Mouse (Mus musculus): Measurements from ENCODE around the gene Ttyh1.

Ttyh1 gene

DNA sequence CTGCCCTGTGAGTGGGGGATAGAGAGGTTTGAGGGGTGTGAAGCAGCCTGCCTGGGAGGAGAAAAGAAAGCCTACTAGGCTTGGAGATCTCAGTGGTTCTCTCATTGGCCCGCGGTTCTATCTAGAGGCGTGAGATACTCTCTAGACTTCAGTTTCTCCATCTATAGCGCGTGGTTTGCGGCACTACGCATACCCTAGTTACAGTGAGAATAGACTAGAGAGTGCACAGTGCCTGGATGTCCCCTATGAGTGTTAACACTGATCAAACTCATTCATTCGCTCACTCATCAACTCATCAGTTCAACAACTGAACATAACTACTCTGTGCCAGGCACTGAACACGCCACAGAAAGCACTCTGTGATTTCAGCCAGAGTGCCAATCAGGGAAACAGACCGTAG is 3.6 kb downstream of the Ttyh1 start:
- no peak for DNase-seq (ENCODE audit: low spot score in 2 of 2)

DNA sequence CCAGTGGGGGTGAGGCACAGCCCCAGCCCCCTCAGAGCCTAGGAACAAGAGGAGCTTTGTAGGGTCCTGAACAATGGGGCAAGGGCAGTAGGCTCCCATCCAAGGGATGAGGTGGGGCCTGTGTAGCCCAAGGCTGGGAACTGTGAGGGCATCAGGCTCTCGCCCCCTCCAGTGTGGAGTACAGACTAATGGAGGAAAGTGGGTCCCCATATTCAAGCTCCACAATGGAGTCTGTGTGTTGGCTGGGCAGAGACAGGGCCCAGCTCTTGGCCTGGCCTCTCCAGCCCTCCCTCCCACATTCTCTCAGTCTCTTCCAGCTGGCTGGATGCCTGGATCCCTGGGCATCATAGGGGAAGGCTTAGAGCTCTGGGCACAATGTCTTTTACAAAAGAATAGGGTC is 4.5 kb downstream of the Ttyh1 start:
- DNase-seq (ENCODE audit: low spot score in 2 of 2), result peak; percentile 84 to 88

DNA sequence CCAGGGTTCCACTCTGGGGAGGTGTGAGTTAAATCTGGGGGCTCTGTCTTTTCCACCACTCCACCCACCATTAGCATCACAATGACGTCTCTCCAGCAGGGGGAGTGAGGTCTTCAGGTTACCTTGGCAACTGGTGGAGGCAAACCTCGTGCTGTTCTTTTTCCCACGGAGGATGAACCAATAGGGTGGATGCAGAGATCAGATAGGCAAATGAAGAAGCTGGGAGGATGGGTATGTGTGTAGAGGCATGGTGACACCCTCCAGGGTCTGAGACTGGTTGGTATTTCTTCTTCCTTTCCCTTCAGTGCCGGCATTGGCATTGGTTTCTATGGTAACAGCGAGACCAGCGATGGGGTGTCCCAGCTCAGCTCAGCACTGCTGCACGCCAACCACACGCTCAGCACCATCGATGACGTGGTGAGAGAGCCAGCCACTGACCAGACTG is 5.1 kb downstream of the Ttyh1 start:
- DNase-seq (ENCODE audit: low spot score in 2 of 2), result peak; percentile 92

DNA sequence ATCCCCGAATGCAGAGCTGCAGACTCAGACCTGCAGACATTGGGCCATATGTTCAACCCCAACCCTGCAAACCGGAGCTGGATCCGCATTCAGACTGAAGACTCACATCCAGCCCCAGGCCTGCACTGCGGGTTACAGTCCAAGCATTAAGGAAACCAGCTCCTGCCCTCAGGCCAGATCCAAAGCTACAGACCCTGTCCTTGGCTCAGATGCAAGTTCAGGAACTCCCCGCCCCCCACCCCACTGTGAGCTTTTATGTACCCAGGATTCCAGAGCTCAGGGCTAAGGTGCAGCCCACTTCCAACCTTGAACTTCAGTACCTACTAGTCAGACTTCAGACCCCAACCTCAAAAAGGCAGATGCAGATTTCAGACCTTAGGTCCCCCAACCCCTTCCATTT is 5.6 kb downstream of the Ttyh1 start:
- DNase-seq (ENCODE audit: low spot score in 2 of 2), result no peak

DNA sequence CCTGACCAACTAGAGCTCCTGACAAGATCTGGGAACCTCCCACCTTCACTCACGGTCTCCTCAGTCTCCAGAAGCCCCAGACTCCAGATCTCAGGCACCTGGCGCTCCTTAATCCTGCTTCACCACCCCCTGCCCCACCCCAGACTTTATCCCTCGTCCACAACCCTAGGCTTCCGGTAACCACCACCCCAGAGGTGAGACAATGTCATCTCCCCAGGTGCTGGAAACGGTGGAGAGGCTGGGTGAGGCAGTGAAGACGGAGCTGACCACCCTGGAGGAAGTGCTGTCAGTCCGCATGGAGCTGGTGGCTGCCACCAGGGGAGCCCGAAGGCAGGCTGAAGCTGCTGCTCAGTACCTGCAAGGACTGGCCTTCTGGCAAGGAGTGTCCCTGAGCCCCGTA is 6.1 kb downstream of the Ttyh1 start:
- DNase-seq (ENCODE audit: low spot score in 2 of 2), result no peak

DNA sequence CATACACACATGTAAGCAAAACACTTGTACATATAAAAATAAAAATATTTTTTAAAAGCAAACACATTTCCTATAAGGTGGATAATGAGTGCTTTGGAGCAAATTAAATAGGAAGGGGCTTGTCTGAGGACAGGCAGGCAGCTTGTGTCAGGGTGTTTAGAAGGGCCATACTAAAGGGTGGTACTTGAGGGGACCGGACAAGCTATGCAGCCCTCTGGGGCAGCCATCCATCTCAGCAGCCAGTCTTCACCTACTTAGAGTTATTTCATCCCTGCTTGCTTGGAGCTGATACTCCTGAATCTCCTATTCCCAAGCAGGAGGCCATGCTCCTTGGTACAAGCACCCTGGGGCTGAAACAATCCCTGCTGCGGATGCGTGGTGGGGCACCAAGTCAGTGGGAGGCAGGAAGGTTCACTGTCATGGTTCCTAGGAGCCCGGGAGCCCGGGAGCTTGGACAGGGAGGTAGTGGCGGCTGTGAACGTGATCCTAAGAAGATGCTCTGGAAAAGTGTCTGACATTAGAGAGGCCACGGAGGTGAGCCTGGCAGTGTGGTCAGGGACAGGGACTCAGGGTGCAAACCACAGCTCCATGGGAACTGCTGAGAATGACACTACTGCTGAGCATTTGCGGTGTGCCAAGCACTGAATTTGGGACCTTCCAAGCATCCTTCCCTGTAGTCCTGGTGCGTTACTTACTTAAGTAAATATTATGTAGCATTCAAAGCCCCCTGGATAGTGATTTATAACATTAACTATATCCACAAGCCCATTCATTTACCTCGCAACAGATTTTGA is 8.0 kb downstream of the Ttyh1 start:
- no peak for DNase-seq (ENCODE audit: low spot score in 2 of 2)

DNA sequence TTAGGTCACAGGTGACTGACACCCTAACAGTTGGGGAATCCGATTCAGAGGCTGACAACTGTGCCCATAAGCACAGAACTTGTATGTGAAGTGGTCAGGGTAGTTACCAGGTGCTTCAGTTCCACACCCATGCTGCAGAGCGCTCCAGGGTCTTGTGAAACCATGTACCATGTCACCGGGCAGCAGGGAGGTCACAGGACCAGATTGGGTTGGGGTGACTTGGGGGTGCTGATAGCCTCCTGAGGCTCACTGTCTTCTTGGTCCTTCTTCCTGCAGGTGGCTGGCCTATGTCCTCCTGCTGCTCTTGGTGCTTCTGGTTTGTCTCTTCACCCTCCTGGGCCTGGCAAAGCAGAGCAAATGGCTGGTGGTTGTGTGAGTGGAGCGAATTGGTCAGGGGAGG is 8.7 kb downstream of the Ttyh1 start:
- DNase-seq (ENCODE audit: low spot score in 2 of 2), result no peak

DNA sequence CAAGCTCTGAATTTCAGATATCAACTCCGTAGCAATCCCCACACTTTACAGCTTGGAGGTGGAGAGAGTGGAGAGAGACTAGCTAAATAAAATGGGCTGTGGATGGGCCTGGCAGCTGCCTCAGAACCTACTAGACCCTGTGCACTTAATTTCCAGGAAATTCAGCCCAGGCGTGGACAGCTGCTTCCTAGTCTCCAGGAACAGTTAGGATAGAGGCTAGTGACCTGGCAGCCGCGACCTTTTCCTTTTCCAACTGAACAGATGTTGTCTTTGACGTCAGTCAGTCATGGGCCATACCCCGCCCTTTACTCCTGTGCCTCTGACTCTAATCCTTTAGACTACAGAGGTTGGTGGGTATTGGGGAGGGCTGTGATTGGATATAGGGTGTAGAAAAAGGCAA is 9.7 kb downstream of the Ttyh1 start:
- no peak for DNase-seq (ENCODE audit: low spot score in 2 of 2)

DNA sequence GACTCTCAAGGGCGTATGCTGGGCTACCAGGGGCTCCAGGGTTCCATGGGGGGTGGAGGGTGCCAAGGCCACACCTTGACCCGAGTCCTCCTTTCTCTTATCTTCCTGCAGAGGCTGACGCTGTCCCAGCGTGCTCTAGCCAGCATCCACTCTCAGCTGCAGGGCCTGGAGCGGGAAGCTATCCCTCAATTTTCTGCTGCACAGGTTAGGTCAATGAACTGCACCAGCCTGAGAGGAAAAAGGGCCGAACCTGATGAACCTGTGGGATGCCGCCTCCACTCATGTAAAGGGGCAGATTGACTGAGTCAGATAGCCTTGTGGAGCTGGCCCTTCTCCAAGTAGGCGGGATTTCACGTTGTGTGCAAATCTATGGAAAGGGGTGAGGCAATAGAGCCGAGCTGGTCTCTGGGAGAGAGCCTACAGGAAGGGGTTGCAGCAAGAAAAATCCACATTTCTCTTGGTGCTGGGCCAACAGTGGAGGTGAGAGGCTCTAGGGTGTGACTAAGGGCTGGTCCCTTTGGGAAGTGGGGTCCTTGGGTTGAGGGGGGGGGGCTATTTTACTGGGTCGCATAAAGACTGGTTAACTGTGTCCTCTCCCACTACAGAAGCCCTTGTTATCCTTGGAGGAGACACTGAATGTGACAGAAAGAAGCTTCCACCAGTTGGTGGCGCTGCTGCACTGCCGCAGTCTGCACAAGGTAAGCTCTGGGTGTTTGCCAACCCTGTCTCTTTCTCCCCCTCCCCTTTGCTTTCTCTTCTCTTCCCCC is 11.7 kb downstream of the Ttyh1 start:
- DNase-seq (ENCODE audit: low spot score in 2 of 2), result peak in 1 of 2 experiments; percentile 86

DNA sequence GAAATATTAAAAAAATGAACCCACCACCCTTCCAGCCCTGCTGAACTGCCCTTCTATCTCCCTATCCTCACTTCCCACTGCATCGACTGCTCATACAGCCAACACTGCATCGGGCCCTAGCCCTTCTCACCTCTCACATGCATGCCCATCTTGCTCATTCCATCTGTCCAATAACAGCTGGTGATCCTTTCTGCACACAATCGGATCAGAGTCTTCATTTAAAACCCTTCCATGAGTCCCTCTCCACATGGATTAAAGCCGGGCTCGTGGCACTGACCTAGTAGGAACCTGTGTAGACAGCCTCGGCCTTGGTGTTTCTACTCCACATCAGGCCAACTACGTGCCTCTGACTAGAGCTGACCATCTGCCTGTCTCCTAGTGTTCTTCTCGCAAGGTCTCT is 12.8 kb downstream of the Ttyh1 start:
- DNase-seq (ENCODE audit: low spot score in 2 of 2), result no peak

DNA sequence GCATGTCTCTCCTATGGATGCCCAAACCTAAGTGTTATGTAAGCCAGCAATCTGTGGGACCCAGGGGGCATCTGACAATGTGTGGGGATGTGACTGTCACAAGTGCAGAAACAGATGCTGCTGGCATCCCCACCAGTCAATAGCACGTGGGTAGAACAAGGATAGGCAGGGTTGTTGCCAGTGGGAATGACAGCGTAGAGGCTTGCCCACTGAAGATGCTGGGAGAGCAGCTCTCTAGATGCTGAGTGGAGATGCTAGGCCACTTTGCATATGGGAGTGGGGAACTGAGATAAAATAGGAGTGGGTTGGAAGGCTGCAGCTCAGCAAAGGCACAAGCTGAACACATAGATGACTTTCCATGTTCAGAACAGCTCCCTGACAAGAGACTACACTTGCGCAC is 13.4 kb downstream of the Ttyh1 start:
- DNase-seq (ENCODE audit: low spot score in 2 of 2), result peak in 1 of 2 experiments; percentile 74

DNA sequence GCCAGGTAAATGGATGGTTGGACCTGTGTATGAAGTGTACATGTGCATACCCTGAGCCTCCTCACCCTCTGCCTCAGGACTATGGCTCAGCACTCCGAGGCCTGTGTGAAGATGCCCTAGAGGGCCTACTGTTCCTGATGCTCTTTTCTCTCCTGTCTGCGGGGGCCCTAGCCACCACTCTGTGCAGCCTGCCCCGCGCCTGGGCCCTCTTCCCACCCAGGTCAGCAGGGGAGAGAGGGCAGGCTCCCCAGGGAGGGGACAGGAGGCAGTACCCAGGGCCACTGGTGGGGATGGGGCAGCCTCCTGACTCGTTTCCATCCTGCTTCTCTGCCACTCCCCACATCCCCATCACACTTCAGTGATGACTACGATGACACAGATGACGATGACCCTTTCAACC is 13.8 kb downstream of the Ttyh1 start:
- no peak for DNase-seq (ENCODE audit: low spot score in 2 of 2)

DNA sequence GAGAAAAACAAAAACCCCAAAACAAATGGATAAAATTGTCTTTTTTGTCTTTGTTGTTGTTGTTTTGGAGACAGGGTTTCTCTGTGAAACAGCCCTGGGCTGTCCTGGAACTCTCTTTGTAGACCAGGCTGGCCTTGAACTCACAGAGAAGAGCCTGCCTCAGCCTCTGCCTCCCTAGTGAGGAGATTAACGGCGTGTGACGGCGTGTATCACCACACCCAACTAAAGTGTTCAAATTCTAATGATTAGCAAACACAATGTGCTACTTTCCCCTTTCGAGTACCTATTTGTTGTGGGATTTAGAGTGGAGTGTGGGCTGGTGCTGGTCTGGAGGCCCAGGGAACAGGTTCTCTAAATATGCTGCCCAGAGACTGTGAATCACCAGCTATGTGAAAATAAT is 15.7 kb downstream of the Ttyh1 start:
- peak in 1 of 2 experiments; percentile 1 for DNase-seq (ENCODE audit: low spot score in 2 of 2)

DNA sequence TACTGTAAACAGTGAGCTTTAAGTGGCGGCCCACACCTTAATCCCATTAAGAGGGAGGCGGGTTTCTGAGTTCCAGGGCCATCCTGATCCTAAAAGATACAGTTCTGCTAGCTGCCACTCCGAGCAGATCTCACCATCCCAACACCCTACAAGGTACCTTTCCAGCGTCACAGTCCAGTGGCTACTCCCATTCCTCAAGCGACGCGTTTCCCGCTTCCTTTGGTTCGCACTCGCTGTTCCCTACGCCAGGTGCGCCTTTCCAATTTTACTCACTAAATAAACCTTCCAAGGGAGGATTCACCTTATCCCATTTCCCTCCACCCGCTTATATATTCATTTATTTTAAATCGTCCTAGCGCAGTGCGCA is 17.2 kb downstream of the Ttyh1 start:
- no peak for DNase-seq (ENCODE audit: low spot score in 2 of 2)

DNA sequence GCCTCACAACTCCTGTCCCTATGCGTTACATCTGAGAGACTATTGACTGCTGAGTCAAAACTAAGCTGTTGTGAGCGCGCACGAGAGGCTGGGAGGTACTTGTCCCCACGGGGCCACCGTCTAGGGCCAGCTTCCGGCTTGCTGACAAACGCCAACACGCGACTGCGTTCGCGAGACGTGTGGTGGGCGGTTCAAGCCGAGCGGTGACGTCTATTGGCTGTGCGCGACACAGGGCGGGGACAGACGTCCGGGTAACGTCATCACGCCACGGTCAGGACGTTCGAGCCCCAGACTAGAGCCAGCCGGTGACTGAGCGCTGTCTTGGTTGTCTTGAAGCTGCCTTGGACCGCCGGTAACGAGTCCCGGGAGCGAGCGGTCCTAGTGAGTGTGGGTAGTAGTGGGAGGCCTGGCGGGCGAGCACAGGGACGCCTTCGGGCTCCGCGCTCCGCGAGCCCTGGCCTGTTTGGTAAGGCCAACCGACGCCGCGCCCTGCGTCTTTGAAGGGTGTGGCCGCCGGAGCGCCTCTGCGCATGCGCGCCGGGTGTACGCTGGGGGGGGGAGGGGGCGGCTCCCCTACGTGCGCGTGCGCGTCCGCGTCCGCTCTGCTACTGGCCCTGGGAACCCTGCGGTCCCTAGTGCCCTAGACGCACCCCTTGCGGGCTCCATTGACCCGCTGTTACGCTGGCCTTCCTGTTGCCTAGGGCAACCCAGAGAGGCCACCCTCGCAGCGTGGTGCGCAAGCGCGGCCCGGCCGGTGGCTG is 17.7 kb downstream of the Ttyh1 start, which contains the start of gene Leng8:
Gene Leng8, plus strand, starts transcription at position 269 of the 761 bp plus-strand sequence.
- peak; percentile 99 for DNase-seq (ENCODE audit: low spot score in 2 of 2)

DNA sequence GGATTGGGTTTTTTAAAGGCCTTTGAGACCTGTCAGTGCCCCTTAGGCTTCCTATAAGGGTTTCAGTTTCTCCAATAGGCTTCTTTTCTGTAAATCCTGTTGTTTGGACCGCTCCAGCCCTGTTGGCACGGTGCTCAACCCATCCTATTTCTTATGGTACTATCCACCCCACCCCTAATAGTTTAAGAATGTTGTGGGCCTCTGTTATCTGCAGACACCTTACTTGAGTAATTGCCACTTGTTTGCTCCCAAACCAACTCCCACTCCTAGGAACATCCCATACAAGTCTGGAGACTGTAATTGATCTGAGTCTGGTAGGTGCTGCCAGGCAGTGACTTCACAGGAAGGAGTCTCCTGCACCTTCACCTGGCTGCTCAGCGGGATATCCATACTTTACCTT is 18.5 kb downstream of the Ttyh1 start:
- DNase-seq (ENCODE audit: low spot score in 2 of 2), result no peak

DNA sequence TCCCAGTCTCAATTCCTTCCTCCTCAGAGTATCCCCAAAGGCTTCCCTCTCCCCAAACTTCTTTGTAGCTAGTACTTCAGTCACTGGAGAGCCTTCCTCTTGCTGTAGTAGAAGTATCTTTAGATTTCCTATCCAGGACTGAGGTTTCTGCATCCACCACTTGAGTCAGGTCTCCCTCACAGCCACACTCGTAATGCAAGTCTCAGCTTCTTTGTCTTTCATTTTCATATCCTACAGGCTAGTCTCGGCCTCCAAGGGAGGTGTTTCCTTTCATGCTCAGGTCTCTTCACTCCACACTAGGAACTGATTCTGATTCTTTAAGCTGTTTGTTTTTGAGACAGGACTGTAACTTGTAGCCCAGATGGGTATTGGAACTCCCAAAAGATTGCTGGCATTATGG is 19.0 kb downstream of the Ttyh1 start:
- no peak for DNase-seq (ENCODE audit: low spot score in 2 of 2)

DNA sequence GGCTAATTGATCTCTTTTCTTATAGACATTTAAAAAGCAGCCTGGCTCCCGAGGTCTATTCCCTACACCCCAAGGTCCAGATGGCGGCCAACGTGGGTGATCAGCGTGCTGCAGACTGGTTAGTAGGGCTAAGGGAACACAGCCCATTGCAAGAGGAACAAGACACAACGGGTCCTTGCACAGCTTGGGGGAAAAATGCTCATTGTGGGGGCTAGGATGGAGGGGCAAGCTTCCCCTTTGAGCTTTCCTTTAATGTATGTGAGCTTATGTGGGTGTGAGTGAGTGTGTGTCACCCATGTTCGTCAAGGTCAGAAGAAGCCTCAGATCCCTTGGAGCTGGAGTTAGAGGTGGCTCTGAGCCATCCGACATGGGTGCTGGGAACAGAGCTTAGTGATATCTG is 19.5 kb downstream of the Ttyh1 start:
- DNase-seq (ENCODE audit: low spot score in 2 of 2), result no peak

DNA sequence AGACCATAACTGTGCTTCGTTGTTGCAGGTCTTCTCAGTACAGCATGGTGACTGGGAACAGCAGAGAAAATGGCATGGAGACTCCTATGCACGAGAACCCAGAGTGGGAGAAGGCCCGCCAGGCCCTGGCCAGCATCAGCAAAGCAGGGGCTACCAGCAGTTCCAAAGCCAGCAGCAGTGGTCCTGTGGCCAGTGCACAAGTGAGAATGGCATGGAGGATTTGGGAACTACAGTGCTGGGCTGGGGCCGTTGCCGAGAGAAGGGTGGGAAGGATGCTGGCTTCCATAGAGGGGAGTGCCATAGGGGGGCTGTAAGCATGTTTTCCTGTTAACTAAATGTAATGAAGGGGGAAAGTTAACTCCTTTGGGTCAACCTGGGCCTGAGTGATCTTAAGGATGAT is 20.2 kb downstream of the Ttyh1 start:
- peak in 1 of 2 experiments; percentile 1 for DNase-seq (ENCODE audit: low spot score in 2 of 2)

DNA sequence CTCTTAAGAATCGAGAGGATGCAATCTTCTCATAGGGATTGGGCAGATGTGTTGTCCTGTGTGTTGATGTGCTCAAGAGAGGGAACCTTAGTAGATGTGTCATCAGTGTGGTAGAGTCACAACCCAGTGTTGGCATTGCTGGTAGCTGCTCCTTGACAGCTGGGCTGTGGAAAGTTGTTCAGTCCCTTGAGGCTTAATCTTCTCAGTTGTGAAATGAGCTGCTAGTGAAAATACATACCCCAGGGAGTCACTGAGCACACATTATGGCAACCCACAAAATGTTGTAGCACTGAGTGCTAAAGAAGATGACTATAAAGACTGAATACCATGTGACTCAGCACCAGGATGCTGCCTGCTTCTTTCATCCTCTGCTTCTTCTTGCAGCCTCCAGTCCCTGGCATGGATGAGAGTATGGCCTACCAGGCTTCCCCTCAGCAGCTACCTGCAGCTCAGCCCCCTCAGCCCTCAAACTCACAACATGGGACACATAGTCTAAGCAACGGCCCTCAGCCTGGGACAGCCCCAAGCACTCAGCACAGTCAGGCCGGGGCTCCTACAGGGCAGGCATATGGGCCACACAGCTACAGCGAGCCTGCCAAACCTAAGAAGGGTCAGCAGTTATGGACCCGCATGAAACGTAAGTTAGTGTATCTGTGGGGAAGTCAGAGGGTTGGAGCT is 22.6 kb downstream of the Ttyh1 start:
- peak in 1 of 2 experiments; percentile 1 for DNase-seq (ENCODE audit: low spot score in 2 of 2)

DNA sequence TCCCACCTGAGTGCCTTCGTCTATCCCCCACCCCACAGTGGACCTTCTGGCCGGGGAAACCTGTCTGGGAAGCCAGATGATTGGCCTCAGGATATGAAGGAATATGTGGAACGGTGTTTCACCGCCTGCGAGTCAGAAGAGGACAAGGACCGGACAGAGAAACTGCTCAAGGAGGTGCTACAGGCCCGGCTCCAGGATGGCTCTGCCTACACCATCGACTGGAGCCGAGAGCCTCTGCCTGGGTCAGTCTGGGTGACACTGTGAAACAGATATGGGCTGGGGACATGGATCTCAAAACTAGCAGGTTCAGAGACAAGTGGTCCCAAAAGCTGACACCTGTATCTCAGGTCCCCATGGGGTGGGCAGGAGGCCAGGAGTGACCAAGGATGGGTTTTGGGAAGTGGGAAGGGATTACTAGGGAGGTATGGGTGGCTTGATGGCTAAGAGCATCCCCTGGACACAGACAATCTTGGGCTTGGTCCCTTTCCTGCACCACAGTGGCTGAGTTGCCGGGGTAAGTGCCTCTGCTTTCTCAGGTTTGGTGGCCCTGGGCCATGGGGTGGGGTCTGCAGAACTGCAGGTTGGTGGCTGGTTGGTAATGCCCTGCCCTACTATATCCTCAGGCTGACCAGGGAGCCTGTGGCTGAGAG is 23.7 kb downstream of the Ttyh1 start:
- DNase-seq (ENCODE audit: low spot score in 2 of 2), result no peak
